Mouse (Mus musculus) lung, postnatal 0 days (tissue): ENCODE results near the gene Plaur. TPM values are rescaled to one million over a fixed set of nuclear protein-coding genes. Genes with fewer than 3 reads are reported as not detected.
A peak's percentile ranks its signal among the peaks of the same experiment; 100 is the strongest.
"Not testable (repeated sequence)": the region's sequence is repeated elsewhere in the genome, so short reads cannot be mapped to it uniquely, and the experiment has no call there.

Experiments
- ATAC-seq: fragments of 200-750 bp; cut with Nextera tagmentation; 2 replicates; pipeline ENCODE4 v1.8.0; 2017; ENCODE audit warnings: moderate library complexity
- DNase-seq: peaks from one replicate; pipeline ENCODE4 v3.0.0-alpha.2; 2016; ENCODE audit warnings: low spot score
- H3K27ac ChIP-seq: fragments of 300-500 bp; sonication (generic); 2 replicates; pipeline ENCODE4 v1.5.1; 2014; ENCODE audit warnings: antibody characterized with exemption, mild to moderate bottlenecking, low read length, mixed read lengths
- H3K27me3 ChIP-seq: fragments of 300-500 bp; sonication (generic); replicated peaks from 2 replicates; pipeline ENCODE4 v1.6.1; 2014; ENCODE audit warnings: low read length, mixed read lengths; ENCODE audit not compliant: insufficient read depth
- H3K36me3 ChIP-seq: fragments of 300-500 bp; sonication (generic); 2 replicates; pipeline ENCODE4 v1.6.1; 2014; ENCODE audit warnings: low read length, mixed read lengths; ENCODE audit not compliant: insufficient read depth
- H3K4me1 ChIP-seq: fragments of 300-500 bp; sonication (generic); 2 replicates; pipeline ENCODE4 v1.6.1; 2014; ENCODE audit warnings: antibody characterized with exemption, low read depth, low read length, mixed read lengths; ENCODE audit not compliant: insufficient read depth
- H3K4me2 ChIP-seq: fragments of 300-500 bp; sonication (generic); replicated peaks from 2 replicates; pipeline ENCODE4 v1.6.1; 2014; ENCODE audit warnings: low read depth, mild to moderate bottlenecking, low read length, moderate library complexity, mixed read lengths
- H3K4me3 ChIP-seq: fragments of 300-500 bp; sonication (generic); 2 replicates; pipeline ENCODE4 v1.5.1; 2014; ENCODE audit warnings: low read depth, low read length
- H3K9ac ChIP-seq: fragments of 300-500 bp; sonication (generic); replicated peaks from 2 replicates; pipeline ENCODE4 v1.6.1; 2014; ENCODE audit warnings: low read depth, mild to moderate bottlenecking
- H3K9me3 ChIP-seq: fragments of 300-500 bp; sonication (generic); 2 replicates; pipeline ENCODE4 v1.6.1; 2016; ENCODE audit warnings: low read length, mixed read lengths
- CTCF ChIP-seq: IDR thresholded peaks from 2 replicates; pipeline ENCODE4 v1.5.1; 2016; ENCODE audit warnings: antibody characterized with exemption, mild to moderate bottlenecking
- EP300 ChIP-seq: IDR thresholded peaks from 2 replicates; pipeline ENCODE4 v1.6.1; 2016; ENCODE audit warnings: antibody characterized with exemption, mild to moderate bottlenecking, control low read depth
- WGBS: fragments of 180-500 bp; shearing (Covaris S2); extraction: QIAGEN DNeasy Blood & Tissue Kit; methylation state at CpG from one replicate; pipeline ENCODE4 v1.1.7; 2014; 5-methylcytosine and 5-hydroxymethylcytosine counted together
- polyA plus RNA-seq: library from polyadenylated mRNA; unstranded; fragments of >200 nt; fragmentation: Nextera tagmentation; extraction: Ambion mirVana; gene quantifications from 2 replicates; pipeline ENCODE4 v1.2.1, GENCODE M21; 2015

Plaur gene
- polyA plus RNA-seq, 1 experiment from 2014 or later, result 72.0 TPM

DNA sequence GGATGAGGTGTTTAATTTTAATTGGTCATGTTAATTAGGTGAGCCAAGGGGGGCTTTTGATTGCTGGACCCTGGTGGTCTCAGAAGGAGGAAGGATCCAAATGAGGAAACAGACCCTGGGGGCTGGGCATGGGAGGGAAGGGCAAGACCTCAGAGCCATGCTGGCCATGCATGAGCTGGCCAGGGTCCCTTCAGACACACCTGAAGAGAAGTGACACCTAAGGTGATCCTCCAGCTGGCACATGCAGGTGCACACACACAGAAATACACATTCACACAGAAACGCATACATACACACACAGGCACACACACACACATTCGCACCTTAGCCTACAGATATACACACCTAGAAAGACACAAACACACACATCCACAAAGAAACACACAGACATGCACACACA, 17.4 kb downstream of the Plaur start:
- ATAC-seq (no peak), DNase-seq (no peak)
- Histone ChIP-seq H3K27ac (no peak overlapping the region), H3K4me2 (no peak overlapping the region), H3K4me3 (no peak overlapping the region), H3K9me3 (no peaks in the 10 kb centered on the region), H3K9ac (no peak overlapping the region), H3K4me1 (peaks cover 4% of the 10 kb centered on the region; the same call in 1 of the 2 replicates), H3K36me3 (no peaks in the 10 kb centered on the region), H3K27me3 (peaks cover 12% of the 10 kb centered on the region; the same call in 1 of the 2 replicates)
- TF ChIP-seq CTCF, result no peak
- TF ChIP-seq EP300, result no peak
- WGBS, result 94% methylated on average over 2 of the region's 2 CpGs

DNA sequence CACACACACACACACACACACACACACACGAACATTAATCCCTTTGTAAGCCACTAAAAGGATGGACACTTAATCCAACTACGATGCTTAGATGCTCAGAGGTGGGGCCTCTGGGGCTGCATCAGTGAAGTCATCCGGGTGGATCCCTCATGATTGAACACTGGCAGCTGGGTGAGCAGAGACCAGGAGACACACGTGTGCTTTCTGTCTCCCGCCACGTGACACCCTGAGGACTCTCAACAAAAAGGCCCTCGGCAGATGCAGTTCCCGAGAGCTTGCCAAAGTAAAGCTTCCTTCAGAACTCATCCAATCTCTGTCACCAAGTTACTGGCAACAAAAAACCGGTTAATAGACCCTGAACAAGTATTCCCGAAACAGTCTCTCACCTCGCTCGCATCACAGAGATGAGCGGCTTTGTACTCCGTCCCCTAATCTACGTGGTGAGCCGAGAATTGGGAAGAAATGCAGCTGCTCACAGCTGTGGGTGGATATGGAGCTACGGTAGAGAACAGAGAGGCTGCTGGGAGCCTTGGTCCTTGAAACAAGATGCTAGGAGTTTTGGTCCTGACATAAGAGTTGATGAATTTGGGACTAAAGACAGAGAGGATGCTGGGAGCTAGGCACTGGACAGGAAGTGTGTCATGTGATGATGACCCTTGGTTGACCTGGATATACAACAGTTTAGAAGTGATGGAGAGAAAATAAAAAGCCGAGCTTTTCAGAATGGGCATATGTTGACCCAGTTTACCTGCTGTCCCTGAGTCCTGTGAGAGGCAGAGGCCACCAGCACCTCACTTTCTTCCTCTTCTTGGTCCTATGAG, 18.0 kb downstream of the Plaur start:
- ATAC-seq, result no peak
- no peak for DNase-seq
- H3K36me3 ChIP-seq, result no peaks in the 10 kb centered on the region
- H3K27ac ChIP-seq, result no peak overlapping the region
- H3K9ac ChIP-seq, result no peak overlapping the region
- H3K4me1 ChIP-seq, result peaks cover 4% of the 10 kb centered on the region; the same call in 1 of the 2 replicates
- 47% methylated on average over 18 of the region's 18 CpGs for WGBS
- no peak overlapping the region for H3K4me3 ChIP-seq
- H3K9me3 ChIP-seq, result no peaks in the 10 kb centered on the region
- H3K27me3 ChIP-seq, result peaks cover 12% of the 10 kb centered on the region; the same call in 1 of the 2 replicates
- no peak for TF ChIP-seq CTCF
- TF ChIP-seq EP300, result no peak
- no peak overlapping the region for H3K4me2 ChIP-seq

- Histone ChIP-seq H3K9me3 (no peaks in the 10 kb centered on the region), H3K9ac (no peak overlapping the region), H3K36me3 (no peaks in the 10 kb centered on the region), H3K27me3 (peaks cover 12% of the 10 kb centered on the region; the same call in 1 of the 2 replicates), H3K27ac (no peak overlapping the region), H3K4me2 (peak overlapping the region; percentile 91), H3K4me1 (peaks cover 4% of the 10 kb centered on the region; the same call in 1 of the 2 replicates), H3K4me3 (peak overlapping the region; percentile 56; the same call in 1 of the 2 replicates)
- no peak for TF ChIP-seq EP300
- TF ChIP-seq CTCF, result no peak
- DNase-seq (no peak), ATAC-seq (peak; percentile 5; the same call in 1 of the 2 replicates)
- WGBS, result 8% methylated on average over 14 of the region's 14 CpGs
Measured at GRCm38 (mm10) chr7:24480986-24481473, 18.7 kb downstream of the Plaur start.

- peaks cover 4% of the 10 kb centered on the region; the same call in 1 of the 2 replicates for H3K4me1 ChIP-seq
- no peak within 1 kb of the TSS for H3K27ac ChIP-seq
- DNase-seq (peak; percentile 66), ATAC-seq (peak; percentile 93)
- no peaks in the 10 kb centered on the region for H3K36me3 ChIP-seq
- H3K4me3 ChIP-seq, result peak within 1 kb of the TSS; percentile 56
- peak within 1 kb of the TSS; percentile 91 for H3K4me2 ChIP-seq
- under 1% methylated on average over 59 of the region's 83 CpGs for WGBS
- TF ChIP-seq CTCF (peak; percentile 17; the same call in 1 of the 2 replicates), EP300 (no peak)
- H3K9me3 ChIP-seq, result no peaks in the 10 kb centered on the region
- peaks cover 12% of the 10 kb centered on the region; the same call in 1 of the 2 replicates for H3K27me3 ChIP-seq
- H3K9ac ChIP-seq, result 0 out of 2 replicates have a peak within 1 kb of the TSS, but pooled peaks have one; percentile 12
Measured at GRCm38 (mm10) chr7:24481474-24482207, 19.4 kb downstream of the Plaur start, which contains the start of gene Cadm4. Cadm4 (plus strand) TSS chr7:24482023.

DNA sequence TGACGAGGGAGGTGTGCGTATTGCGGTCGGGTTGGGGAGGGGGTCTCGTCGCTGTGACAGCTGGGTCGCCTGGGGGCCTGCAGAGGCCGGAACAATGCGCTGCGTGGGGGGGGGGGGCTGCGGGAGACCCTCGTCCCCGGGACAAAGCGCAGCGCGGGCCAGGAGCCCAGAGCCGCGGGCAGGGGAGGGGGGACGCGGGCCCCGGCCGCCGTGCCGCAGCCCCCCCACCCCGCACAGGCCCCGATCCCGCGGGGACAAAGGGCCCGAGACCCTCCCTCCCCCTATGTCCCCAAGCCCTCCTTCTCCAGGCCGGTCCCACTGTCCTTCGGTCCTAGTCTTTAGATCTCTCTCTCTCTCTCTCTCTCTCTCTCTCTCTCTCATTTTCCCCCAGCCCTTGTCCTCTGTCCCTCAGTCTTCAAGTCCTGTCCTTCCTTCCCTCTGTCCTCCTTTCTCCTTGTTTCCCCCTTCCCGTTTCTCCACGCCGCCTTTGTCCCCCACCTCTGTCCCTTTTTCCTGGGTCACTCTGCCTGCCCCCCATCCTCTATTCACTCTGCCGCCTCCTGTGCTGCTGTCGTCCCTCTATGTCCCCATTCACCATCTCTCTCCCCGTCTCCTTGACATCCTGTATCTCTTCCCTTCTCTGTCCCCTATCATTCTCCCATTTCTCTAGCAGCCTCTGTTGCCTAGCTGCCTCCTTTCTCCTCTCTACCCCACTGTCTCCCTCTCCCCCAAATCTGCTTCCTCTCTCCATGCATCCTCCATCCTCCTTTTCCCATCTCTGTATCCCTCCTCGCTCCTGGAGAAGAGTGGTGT, 20.1 kb downstream of the Plaur start:
- peak; percentile 8 for ATAC-seq
- 6% methylated on average over 9 of the region's 38 CpGs for WGBS

GRCm38 (mm10) chr7:24483291-24483690, 21.0 kb downstream of the Plaur start:
- H3K9me3 ChIP-seq, H3K4me3 ChIP-seq, H3K9ac ChIP-seq, DNase-seq, H3K4me1 ChIP-seq, H3K36me3 ChIP-seq, H3K27ac ChIP-seq, ATAC-seq, H3K4me2 ChIP-seq: not testable (repeated sequence)
- peaks cover 12% of the 10 kb centered on the region; the same call in 1 of the 2 replicates for H3K27me3 ChIP-seq
- 51% methylated on average over 6 of the region's 6 CpGs for WGBS

More for the DNA sequence above, 20.1 kb downstream of the Plaur start:
- peaks cover 12% of the 10 kb centered on the region; the same call in 1 of the 2 replicates for H3K27me3 ChIP-seq
- H3K9ac ChIP-seq, result 0 out of 2 replicates have a peak overlapping the region, but pooled peaks have one; percentile 12
- no peak for DNase-seq
- H3K9me3 ChIP-seq, result no peaks in the 10 kb centered on the region
- H3K27ac ChIP-seq, result no peak overlapping the region
- peak overlapping the region; percentile 56 for H3K4me3 ChIP-seq
- no peaks in the 10 kb centered on the region for H3K36me3 ChIP-seq
- TF ChIP-seq CTCF (no peak), EP300 (no peak)
- H3K4me2 ChIP-seq, result peak overlapping the region; percentile 91
- H3K4me1 ChIP-seq, result peaks cover 4% of the 10 kb centered on the region; the same call in 1 of the 2 replicates
